Mouse (Mus musculus) spleen, postnatal 4 days (tissue): ENCODE measurements at regions not wholly inside any gene's neighbourhood (a gene's known extent, or its start where the extent isn't known, plus 50 kb on each side); places are given as distances from the start of the nearest gene placed in this dataset.

Source experiments
- DNase-seq, 2 experiments: peaks; one replicate each; pipeline ENCODE4 v3.0.0; 2022; ENCODE audit warnings: low spot score in 2 of 2

DNA sequence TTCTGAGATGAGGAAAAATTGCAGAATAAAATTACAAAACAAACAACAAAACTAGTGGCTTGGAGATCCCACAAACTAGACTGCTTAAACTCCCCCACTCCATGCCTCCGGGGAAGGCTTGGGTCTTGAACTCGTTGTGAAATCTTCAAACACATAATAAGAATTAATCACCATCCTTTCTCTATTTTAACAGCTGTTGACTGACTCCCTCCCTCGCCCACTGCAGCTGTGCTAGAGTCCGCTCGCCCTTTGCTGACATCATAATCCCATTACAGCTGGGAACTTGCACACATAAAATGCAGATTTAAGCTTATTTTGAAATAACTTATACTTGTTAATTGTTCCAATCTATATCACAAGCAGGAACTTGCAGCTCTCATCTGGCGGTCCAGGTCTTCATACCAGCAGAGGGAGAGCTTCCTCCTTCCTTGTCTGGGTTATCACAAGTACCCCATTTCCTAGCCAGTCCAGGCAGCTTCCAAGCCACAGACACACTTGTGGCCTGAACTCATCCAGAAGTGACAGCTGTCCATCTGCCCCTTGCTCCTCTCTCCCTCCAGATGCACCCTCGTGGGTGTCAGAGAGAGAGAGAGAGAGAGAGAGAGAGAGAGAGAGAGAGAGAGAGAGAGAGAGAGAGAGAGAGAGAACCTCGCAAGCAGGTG, 332.9 kb upstream of the Mki67 start:
- DNase-seq: no peak

GRCm38 (mm10) chr7:136049587-136049930, 333.4 kb upstream of the Mki67 start:
- no peak for DNase-seq

DNA sequence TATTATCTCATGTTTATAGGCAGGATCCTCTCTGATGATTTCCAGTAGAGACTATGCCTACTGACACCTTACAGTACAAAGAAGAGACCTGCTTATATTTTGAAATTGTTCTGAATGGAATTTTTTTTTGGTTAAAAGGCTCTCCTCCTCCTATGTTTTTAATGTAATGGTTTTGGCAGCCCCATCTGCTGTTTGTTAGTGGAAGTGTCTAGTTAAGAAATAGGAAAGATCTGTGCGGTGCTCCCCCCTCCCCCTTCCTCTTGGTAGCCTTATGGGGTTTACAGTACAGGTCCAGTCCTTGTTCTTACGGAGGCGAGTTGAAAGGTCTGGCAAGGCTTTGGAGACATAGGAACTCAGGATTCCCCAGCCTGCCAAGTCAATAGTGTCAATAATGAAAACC, 334.0 kb upstream of the Mki67 start:
- no peak for DNase-seq

DNA sequence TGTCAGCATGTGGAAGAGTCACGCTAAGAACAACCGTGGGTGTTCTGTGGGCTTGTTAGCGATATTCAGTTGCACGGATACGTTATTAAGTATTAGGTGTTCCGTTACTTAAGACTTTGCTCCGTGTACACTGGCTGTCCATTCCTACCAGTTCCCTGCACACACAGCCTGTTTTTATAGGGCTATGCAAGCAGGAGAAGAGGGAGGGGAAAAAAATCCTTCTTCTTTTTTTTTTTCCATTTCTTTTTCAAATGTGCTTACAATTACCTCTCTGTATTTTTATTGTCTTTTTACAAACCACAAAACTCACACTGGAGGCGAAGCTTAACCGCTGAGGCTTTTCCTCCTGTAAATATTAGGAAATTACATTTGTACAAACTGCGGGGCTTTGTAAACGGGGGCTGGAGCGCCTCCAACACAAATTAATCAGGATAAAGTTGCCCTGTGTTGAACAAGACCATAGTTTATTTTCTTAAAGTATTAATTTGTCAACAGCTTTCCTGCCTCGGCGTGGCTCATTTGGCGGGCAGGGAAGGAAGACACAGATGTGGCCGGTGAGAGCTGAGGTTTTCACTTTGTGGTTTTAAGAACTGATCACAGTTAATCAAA, 340.8 kb upstream of the Mki67 start:
- no peak for DNase-seq

- no peak for DNase-seq
Observed at GRCm38 (mm10) chr7:136058319-136058718, 342.2 kb upstream of the Mki67 start.

GRCm38 (mm10) chr7:136058751-136059681, 342.9 kb upstream of the Mki67 start:
- no peak for DNase-seq

- no peak for DNase-seq
Observed at GRCm38 (mm10) chr7:136059896-136060295, 343.7 kb upstream of the Mki67 start.

DNA sequence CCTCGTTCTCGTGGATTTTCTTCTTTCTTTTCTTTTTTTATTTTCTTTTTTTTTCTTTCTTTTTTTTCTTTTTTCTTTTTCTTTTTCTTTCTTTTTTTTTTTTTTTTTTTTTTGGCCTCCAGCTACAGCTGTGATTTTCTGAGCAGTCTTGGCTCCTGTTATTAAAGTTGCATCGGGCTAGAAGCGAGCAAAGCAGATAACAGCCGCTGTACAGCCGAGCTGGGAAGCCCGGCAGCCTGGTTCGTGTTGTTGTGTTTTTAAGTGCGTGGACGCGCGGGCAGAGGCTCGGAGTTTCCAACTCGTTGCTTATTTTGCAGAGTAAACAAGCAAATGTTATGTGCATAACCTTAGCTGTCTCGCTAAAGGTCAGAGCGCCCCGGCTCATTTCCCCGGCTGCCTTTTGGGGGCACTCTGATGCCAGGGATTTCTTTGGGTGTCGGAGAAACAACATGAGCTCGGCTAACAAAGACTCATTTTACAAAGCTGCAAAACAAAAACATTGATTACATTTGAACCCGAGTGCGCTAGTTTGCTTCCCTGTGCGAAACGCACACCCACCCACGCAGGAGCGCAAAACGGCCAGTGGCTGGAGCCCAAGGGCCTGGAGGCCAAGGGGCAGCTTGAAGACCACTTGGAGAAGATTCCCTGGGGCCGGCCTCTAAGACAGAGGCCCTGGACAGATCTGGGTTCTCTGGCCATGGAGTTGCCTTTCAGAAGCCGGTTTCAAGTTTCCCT, 344.3 kb upstream of the Mki67 start:
- no peak for DNase-seq

- DNase-seq: no peak
Observed at GRCm38 (mm10) chr7:136062658-136063057, 346.5 kb upstream of the Mki67 start.

DNA sequence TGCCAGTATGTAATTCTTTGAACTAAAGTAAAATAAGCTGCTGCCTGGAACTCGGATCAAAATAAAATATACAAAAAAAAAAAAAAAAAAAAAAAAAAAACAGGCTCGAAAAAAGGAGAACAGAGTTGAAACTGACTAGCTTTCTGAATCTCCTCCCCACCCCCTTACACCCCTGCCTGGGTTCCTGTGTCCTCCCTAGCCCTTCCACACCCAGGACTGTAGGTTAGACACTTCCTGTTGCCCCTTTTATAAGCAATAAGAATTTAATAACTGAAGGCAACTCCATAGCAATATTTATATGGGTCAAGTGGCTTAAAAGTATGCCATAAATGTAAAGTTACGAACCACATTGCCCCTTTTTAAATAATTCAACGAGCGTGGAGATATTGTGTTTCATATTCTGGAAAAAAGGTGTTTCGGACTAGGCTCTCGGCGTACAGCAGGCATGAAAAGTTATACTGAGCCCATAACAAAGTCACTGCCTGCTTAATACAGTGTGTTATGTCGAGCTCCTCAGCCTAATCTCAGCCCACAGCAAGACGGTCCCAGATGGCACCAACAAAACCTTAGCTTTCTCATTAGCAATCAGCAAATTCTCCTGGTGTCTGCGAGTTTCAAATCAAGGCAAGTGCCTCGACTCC, 349.0 kb upstream of the Mki67 start:
- DNase-seq: no peak

DNA sequence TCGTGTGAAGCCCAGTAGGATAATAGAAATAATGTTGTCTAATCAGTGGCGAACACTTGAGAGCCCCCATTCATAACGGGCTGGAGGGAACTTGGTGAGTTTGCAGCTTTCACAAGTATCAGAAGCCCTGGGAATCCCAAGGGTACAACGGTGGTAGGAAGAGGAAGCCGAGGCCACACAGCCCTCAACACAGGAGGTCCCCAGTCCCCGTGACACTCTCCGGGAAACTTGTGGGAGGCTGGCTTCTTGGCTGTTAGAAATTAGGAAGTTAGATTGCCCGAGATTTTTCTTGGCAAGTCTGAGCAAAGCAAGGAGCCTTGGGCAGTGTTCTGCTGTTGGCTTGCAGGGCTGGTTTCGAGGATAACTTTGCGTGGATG, 349.5 kb upstream of the Mki67 start:
- no peak for DNase-seq

- no peak for DNase-seq
Observed at GRCm38 (mm10) chr7:136070881-136071280, 354.7 kb upstream of the Mki67 start.

- no peak for DNase-seq
Observed at GRCm38 (mm10) chr7:136071331-136071730, 355.2 kb upstream of the Mki67 start.

DNA sequence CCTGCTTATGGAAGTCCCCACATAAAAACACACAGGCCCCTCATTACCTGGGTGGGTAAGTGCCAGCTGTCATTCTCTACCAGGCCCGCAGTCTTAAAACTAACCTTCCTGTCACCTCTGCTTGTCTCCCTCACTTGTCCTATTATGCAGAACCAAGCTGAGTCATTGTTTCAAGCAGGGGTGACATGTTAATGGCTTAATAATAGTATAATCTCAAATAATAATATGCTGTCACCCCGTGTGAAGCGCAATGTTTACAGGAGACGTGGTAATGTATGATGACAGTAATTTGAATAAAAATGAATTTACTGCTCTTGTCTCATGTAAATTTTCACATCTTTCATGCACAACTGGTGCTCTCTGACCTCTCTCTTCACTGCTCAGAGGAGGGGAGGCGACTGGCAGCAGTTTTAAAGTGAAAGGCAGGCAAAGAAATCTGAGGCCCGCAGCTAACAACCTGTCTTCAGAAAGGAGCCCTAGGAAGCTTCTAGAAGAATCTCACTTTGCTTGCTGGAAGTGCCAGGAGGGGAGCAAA, 357.2 kb upstream of the Mki67 start:
- DNase-seq: no peak

DNA sequence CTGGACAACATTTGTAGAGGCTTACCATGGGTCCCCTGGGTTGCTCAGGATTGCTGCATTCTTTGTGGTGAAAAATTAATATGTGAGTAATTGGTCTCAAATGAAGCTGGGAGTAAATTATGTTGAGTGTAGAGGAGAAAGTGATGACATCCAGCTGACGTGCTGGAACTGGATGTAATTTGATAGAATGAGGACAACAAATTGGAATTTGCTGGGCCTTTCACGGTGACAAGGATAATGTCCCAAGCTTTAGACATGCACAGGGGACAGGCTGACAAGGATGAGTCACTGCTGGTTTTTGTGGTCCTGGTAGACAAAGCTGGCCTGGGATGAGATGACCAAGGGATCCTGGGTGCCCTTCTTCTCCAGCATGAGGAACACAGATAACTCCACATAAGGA, 357.9 kb upstream of the Mki67 start:
- no peak for DNase-seq

DNA sequence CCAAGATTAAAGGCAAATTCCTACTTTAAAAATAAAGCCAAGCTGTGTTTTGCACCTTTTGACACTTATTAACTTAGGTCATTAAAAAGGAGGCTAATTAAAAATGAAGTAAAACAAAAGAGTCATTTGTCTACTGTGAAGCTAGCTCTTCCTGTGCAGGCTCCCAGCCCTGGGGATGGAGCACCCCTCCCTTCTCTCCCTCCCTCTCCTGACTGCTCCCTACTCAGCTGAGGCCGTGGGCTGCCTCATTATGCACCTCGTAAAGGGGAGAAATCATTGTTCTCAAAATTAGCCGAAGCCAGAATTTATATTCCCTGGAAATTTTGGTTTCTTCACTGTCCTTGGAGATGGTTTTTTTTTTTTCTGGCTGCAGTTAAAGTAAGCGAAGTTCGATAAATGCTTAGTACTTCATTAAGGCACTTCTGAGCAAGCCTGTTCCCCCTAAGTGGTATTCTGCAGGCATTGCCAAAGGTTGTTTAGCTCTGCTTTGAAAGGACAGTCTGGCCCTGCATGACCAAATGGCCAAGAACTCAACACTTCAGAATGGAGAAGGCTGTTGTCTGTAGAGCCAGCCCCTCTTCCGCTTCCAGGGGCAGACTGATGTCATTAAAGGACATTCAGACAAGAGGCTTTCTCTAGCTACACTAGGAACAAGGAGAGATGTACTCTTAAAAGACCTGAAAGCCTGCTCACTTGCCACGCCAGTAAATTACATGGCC, 365.5 kb upstream of the Mki67 start:
- no peak for DNase-seq

DNA sequence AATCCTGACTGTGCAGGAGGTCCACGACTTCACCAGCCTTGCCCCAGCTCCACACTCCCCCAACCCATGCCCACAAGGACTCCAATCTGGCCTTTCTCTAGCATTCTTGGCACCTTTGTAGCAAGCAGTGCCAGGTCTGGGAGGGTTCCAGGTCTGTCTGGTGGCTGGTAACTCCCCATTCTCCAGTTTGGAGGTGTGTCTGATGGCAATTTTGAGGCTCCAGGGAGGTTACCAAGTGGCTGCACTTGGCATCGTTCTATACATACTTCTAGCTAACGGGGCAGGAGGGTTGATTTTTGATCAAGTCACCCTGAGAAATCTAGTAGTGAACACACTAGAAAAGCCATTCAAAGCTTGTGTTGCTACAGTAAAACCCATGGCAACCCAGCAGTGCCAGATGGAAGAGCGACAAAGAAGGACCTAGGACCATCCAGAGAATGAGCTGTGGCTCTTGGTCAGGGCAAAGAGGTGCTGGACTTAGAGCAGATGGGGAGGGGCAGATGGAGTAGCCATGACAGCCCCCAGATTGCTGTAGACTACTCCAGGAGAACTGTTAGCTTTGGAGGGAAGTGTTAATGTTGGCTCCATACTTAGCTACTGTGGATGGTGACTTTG, 366.2 kb upstream of the Mki67 start:
- DNase-seq: no peak

- DNase-seq: no peak
Observed at GRCm38 (mm10) chr7:136083005-136083404, 366.8 kb upstream of the Mki67 start.

GRCm38 (mm10) chr7:136083571-136084342, 367.6 kb upstream of the Mki67 start:
- DNase-seq: no peak

DNA sequence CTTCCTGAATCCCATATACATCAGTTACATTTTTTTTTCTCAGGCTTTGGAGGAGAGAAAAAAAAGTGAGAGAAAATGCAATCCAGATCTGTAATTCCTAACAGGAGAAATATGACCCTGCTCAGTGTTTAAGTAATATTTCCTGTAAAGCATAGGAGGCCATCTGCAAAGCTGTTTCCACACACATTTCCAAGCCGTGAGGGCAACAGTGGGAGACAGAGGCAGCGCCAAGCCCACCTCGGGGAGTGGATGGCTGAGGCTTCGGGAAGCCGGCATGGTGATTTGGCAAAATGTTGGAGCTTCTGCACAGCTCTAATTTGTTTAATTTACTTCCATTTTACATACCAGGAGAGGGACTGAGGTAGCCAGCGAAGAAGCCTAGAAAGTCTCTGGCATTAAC, 372.6 kb upstream of the Mki67 start:
- peak in 1 of 2 experiments; percentile 46 for DNase-seq
